In genomic region chr12:36044691-36045090, GRCm38 (mm10) we compare ENCODE assay signal across 43 mouse cellular contexts. TPM values are rescaled to one million over a fixed set of nuclear protein-coding genes. Genes with fewer than 3 reads are reported as not detected.
"Had no signal": no experiment of that assay in that cellular context is flagged by ENCODE, and none has a peak within 500 bp of the region (broad histone marks: within the 10 kb centered on the region; RNA-seq: fewer than 3 reads in every experiment).

No protein-coding gene starts in this region.

- DNase-seq: left cerebral cortex, postnatal 4 days; liver; liver, embryonic 13.5 days; liver, postnatal 0 days; lung, adult 18-20 months; lung, adult 2 months; lung, embryonic 14.5 days; lung, postnatal 10 days; lung, postnatal 14 days; lung, postnatal 36 days; lung, postnatal 4 days; midbrain, embryonic 14.5 days had no signal

- H3K9ac ChIP-seq: limb, embryonic 12.5 days; limb, embryonic 13.5 days; limb, embryonic 15.5 days; liver, embryonic 12.5 days; liver, embryonic 13.5 days; liver, embryonic 14.5 days; liver, embryonic 15.5 days; liver, postnatal 0 days; lung, embryonic 14.5 days; lung, embryonic 15.5 days; midbrain, embryonic 12.5 days; midbrain, embryonic 15.5 days; neural tube, embryonic 12.5 days had no signal

- H3K36me3 ChIP-seq: limb, embryonic 10.5 days; limb, embryonic 12.5 days; limb, embryonic 13.5 days; limb, embryonic 15.5 days; liver, embryonic 12.5 days; liver, embryonic 13.5 days; liver, embryonic 15.5 days; lung, embryonic 15.5 days; midbrain, embryonic 10.5 days; midbrain, embryonic 12.5 days; midbrain, embryonic 15.5 days; neural tube, embryonic 12.5 days had no signal

- H3K4me3 ChIP-seq: left cerebral cortex, adult 2 months; limb, embryonic 10.5 days; limb, embryonic 12.5 days; limb, embryonic 13.5 days; limb, embryonic 15.5 days; liver, embryonic 12.5 days; liver, embryonic 13.5 days; liver, embryonic 15.5 days; lung, embryonic 15.5 days; midbrain, embryonic 10.5 days; midbrain, embryonic 12.5 days; midbrain, embryonic 15.5 days; myocyte; neural tube, embryonic 12.5 days had no signal

- H3K4me2 ChIP-seq: limb, embryonic 12.5 days; limb, embryonic 13.5 days; limb, embryonic 15.5 days; liver, embryonic 11.5 days; liver, embryonic 12.5 days; liver, embryonic 13.5 days; liver, embryonic 15.5 days; lung, embryonic 14.5 days; lung, embryonic 15.5 days; midbrain, embryonic 12.5 days; midbrain, embryonic 15.5 days; neural tube, embryonic 12.5 days had no signal

- H3K27me3 ChIP-seq: limb, embryonic 12.5 days; limb, embryonic 13.5 days; limb, embryonic 15.5 days; liver, embryonic 13.5 days; lung, embryonic 15.5 days; midbrain, embryonic 12.5 days; midbrain, embryonic 15.5 days; neural tube, embryonic 12.5 days had no signal

- ATAC-seq: liver, embryonic 12.5 days; liver, postnatal 0 days; lung, postnatal 0 days; midbrain, embryonic 15.5 days; midbrain, embryonic 16.5 days had no signal

- H3K27ac ChIP-seq: left cerebral cortex, adult 2 months; limb, embryonic 10.5 days; limb, embryonic 12.5 days; limb, embryonic 13.5 days; limb, embryonic 15.5 days; liver, embryonic 12.5 days; liver, embryonic 13.5 days; liver, embryonic 14.5 days; liver, embryonic 15.5 days; lung, embryonic 15.5 days; macrophage; midbrain, embryonic 10.5 days; midbrain, embryonic 12.5 days; midbrain, embryonic 15.5 days; neural tube, embryonic 12.5 days had no signal

- H3K9me3 ChIP-seq: limb, embryonic 10.5 days; limb, embryonic 12.5 days; limb, embryonic 13.5 days; limb, embryonic 15.5 days; liver, embryonic 12.5 days; liver, embryonic 13.5 days; liver, embryonic 15.5 days; lung, embryonic 15.5 days; midbrain, embryonic 10.5 days; midbrain, embryonic 12.5 days; midbrain, embryonic 15.5 days; neural tube, embryonic 12.5 days had no signal

RNA-seq across cellular contexts. Expression of gene Agr2, which starts 52.0 kb away (rescaled TPM):
- total RNA-seq: left cerebral cortex, adult 18-20 months; left cerebral cortex, adult 2 months; left cerebral cortex, adult 8-10 months; left cerebral cortex, postnatal 10 days; left cerebral cortex, postnatal 14 days; left cerebral cortex, postnatal 25 days; left cerebral cortex, postnatal 36 days; left cerebral cortex, postnatal 4 days; liver, adult 2 months; megakaryocyte progenitor cell, adult 5-6 weeks; megakaryocyte-erythroid progenitor cell, adult 5-6 weeks; midbrain, postnatal 0 days; monocyte, adult 5-6 weeks had no signal
- polyA plus RNA-seq: limb, embryonic 10.5 days; limb, embryonic 11.5 days; limb, embryonic 12.5 days; liver, embryonic 12.5 days; liver, postnatal 0 days; macrophage; midbrain, embryonic 10.5 days; midbrain, embryonic 12.5 days; midbrain, embryonic 14.5 days; myocyte; neural tube, embryonic 11.5 days; neural tube, embryonic 12.5 days had no signal
